Mouse (Mus musculus) liver, postnatal 0 days (tissue): ENCODE measurements around the gene Arhgef19. TPM values are rescaled to one million over a fixed set of nuclear protein-coding genes. Genes with fewer than 3 reads are reported as not detected.

Experiments
- ATAC-seq: fragments of 200-750 bp; cut with Nextera tagmentation; 2 replicates; pipeline ENCODE4 v1.8.0; 2017; ENCODE audit warnings: mild to moderate bottlenecking, moderate library complexity
- DNase-seq: peaks from one replicate; pipeline ENCODE4 v3.0.0-alpha.2; 2016
- H3K27ac ChIP-seq: fragments of 300-500 bp; sonication (generic); 2 replicates; pipeline ENCODE4 v1.5.1; 2014; ENCODE audit warnings: antibody characterized with exemption, moderate library complexity, mild to moderate bottlenecking, low read depth
- H3K27me3 ChIP-seq: fragments of 300-500 bp; sonication (generic); 2 replicates; pipeline ENCODE4 v1.6.1; 2014; ENCODE audit warnings: low read length, control low read depth, mixed read lengths; ENCODE audit not compliant: insufficient read depth
- H3K36me3 ChIP-seq: fragments of 300-500 bp; sonication (generic); replicated peaks from 2 replicates; pipeline ENCODE4 v1.6.1; 2014; ENCODE audit warnings: mild to moderate bottlenecking, control low read depth, low read length, moderate library complexity, mixed read lengths; ENCODE audit not compliant: insufficient read depth
- H3K4me1 ChIP-seq: fragments of 300-500 bp; sonication (generic); 2 replicates; pipeline ENCODE4 v1.6.1; 2014; ENCODE audit warnings: antibody characterized with exemption, mild to moderate bottlenecking, control low read depth; ENCODE audit not compliant: insufficient read depth
- H3K4me2 ChIP-seq: fragments of 300-500 bp; sonication (generic); 2 replicates; pipeline ENCODE4 v1.6.1; 2014; ENCODE audit warnings: low read depth, mild to moderate bottlenecking, low read length, moderate library complexity, mixed read lengths
- H3K4me3 ChIP-seq: fragments of 300-500 bp; sonication (generic); 2 replicates; pipeline ENCODE4 v1.5.1; 2014; ENCODE audit warnings: low read depth, low read length
- H3K9ac ChIP-seq: fragments of 300-500 bp; sonication (generic); replicated peaks from 2 replicates; pipeline ENCODE4 v1.6.1; 2014; ENCODE audit warnings: mild to moderate bottlenecking, moderate library complexity
- H3K9me3 ChIP-seq: fragments of 300-500 bp; sonication (generic); 2 replicates; pipeline ENCODE4 v1.6.1; 2016; ENCODE audit warnings: mild to moderate bottlenecking, control low read depth, low read length, mixed read lengths
- CTCF ChIP-seq: sonication (generic); IDR thresholded peaks from 2 replicates; pipeline ENCODE4 v1.5.1; 2016; ENCODE audit warnings: antibody characterized with exemption, low read depth
- EP300 ChIP-seq: IDR thresholded peaks from 2 replicates; pipeline ENCODE4 v1.6.1; 2016; ENCODE audit warnings: antibody characterized with exemption, low read depth, mild to moderate bottlenecking
- WGBS: fragments of 180-500 bp; shearing (Covaris S2); extraction: QIAGEN DNeasy Blood & Tissue Kit; methylation state at CpG from one replicate; pipeline ENCODE4 v1.1.7; 2014; ENCODE audit not compliant: insufficient replicate concordance; 5-methylcytosine and 5-hydroxymethylcytosine counted together
- polyA plus RNA-seq: library from polyadenylated mRNA; unstranded; fragments of >200 nt; fragmentation: Nextera tagmentation; extraction: Ambion mirVana; gene quantifications from 2 replicates; pipeline ENCODE4 v1.2.1, GENCODE M21; 2015

Gene Arhgef19
- polyA plus RNA-seq, result 3.0 and 4.2 TPM in 2 replicates

DNA sequence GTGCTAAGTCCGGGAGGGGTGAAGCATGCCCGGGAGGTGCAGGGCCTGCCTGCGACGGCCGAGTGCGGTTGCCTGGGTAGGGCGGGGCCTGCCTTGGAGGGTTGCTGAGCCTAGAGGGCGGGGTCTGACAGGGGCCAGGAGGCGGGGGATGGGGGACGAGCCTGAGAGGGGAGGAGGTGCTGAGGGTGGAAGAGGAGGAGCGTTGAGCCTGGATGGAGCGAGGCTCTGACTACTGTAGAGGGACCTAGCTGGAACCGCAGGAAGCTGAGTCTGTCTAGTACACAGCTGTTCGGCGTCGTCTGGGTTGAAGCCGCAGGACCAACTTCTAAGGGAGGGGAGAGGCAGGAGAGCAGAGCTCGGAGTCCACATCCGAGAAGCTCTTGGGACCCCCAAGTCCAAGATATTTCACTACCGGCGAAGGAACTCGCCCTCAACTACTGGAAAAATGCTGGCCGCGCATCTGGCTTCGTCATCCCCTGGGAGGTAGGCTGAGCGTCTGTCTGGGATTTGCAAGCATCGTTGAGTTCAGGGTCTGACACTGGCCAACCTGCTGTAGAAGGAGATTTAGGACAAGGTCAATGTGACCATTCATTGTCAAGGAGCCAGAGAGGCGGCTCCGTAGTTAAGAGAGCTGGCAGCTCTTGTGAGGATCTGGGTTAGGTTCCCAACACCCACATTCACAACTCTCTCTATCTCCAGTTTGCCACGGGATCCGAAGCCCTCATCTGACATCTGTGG, at the start of gene Arhgef19:
TSS of gene Arhgef19 (plus strand) at position 112 of the 738 bp plus-strand sequence.
- TF ChIP-seq CTCF, result no peak
- peak; percentile 92 for ATAC-seq
- Histone ChIP-seq H3K36me3 (no peaks in the 10 kb centered on the region), H3K4me1 (peaks cover 24% of the 10 kb centered on the region), H3K9me3 (no peaks in the 10 kb centered on the region), H3K9ac (peak within 1 kb of the TSS; percentile 38; the same call in 1 of the 2 replicates), H3K4me2 (peak within 1 kb of the TSS; percentile 69), H3K27ac (peak within 1 kb of the TSS; percentile 70), H3K27me3 (peaks cover 55% of the 10 kb centered on the region), H3K4me3 (peak within 1 kb of the TSS; percentile 39)
- DNase-seq, result peak; percentile 88
- WGBS, result 2% methylated on average over 31 of the region's 31 CpGs

DNA sequence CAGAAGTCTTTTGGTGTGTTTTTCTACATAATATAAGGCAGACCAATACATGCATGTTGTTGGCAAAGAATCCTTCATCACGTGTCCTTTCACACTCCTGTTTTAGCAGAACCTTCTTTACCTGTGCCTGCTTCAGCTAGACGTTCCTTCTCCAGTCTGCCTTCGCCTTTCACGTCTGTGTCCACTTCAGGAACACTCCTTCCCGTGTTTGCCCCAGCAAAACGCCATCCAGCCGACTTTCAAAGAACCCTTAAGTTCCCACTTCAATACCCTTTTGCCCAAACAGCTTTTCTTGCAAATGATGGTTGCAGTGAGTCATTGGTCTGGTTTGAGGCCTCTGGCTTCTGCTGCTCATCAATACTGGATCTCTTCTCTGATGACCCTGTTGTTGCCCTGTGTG, 48.0 kb upstream of the Arhgef19 start:
- WGBS, result 88% methylated on average over 7 of the region's 7 CpGs
- Histone ChIP-seq H3K4me2 (no peak overlapping the region), H3K36me3 (peaks cover 36% of the 10 kb centered on the region), H3K4me3 (no peak overlapping the region), H3K9me3 (no peaks in the 10 kb centered on the region), H3K27me3 (no peaks in the 10 kb centered on the region), H3K9ac (no peak overlapping the region), H3K4me1 (peaks cover 13% of the 10 kb centered on the region), H3K27ac (no peak overlapping the region)
- DNase-seq, result no peak
- TF ChIP-seq EP300, result no peak
- TF ChIP-seq CTCF, result no peak
- ATAC-seq, result no peak

DNA sequence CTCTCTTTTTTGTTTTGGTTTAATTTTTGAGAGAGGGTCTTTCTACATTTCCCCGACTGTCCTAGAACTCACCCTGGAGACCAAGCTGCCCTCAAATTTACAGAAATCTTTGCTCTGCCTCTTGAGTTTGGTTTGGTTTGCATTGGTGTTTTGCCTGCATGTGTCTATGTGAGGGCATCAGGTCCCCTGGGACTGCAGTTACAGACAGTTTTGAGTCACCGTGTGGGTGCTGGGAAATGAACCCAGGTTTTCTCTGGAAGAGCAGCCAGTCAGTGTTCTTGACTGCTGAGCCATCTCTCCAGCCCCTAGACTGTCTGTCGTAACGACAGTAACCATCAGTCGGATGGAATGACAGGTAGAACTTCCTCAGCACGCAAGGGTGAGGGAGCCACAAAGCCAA, 44.7 kb upstream of the Arhgef19 start:
- no peak for ATAC-seq
- DNase-seq, result no peak
- H3K4me2 ChIP-seq, result no peak overlapping the region
- no peak overlapping the region for H3K9ac ChIP-seq
- H3K27ac ChIP-seq, result no peak overlapping the region
- no peaks in the 10 kb centered on the region for H3K4me1 ChIP-seq
- TF ChIP-seq EP300 (no peak), CTCF (no peak)
- H3K36me3 ChIP-seq, result peaks cover 68% of the 10 kb centered on the region
- no peak overlapping the region for H3K4me3 ChIP-seq
- no peaks in the 10 kb centered on the region for H3K9me3 ChIP-seq
- 86% methylated on average over 6 of the region's 6 CpGs for whole genome bisulfite sequencing
- H3K27me3 ChIP-seq, result no peaks in the 10 kb centered on the region

DNA sequence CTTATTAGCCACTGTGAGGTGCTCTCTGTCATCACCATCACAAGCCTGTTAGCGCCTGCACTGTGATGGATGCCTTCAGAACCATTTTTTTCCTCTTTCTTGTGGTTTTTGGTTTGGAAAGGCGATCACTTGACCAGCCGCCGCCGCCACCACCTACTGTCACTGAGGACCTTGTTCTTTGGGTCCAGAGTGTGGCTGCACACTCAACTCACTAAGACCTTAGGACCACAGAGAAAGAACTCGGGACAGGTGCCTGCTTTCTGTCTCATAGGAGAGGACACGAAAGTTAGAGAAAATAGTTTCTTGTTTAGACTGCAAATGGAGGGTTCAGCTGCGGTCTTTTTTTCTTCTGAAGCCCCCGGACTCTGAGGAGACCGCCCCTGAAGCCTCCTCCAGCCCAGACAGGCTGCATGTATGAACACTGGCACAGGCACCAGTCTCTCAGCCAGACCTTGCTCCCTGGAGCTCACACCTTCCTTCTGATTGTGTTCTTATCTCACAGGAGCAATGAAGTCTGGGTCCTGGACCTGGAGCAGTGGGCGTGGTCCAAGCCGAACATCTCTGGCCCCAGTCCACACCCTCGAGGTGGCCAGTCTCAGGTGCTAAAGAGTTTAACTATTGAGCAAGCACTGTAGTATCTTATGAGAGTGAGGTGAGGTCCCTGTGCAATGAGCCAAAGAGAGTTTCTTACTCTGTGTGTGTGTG, 42.2 kb upstream of the Arhgef19 start:
- Histone ChIP-seq H3K4me3 (no peak overlapping the region), H3K36me3 (peaks cover 84% of the 10 kb centered on the region), H3K4me1 (no peaks in the 10 kb centered on the region), H3K9ac (no peak overlapping the region), H3K27me3 (no peaks in the 10 kb centered on the region), H3K27ac (no peak overlapping the region), H3K9me3 (no peaks in the 10 kb centered on the region), H3K4me2 (no peak overlapping the region)
- DNase-seq (no peak), ATAC-seq (no peak)
- 88% methylated on average over 13 of the region's 13 CpGs for WGBS
- TF ChIP-seq EP300, result no peak
- no peak for TF ChIP-seq CTCF

GRCm38 (mm10) chr4:141197686-141198035, 41.6 kb upstream of the Arhgef19 start:
- no peak for ATAC-seq
- H3K36me3 ChIP-seq, result peaks cover 88% of the 10 kb centered on the region
- no peaks in the 10 kb centered on the region for H3K27me3 ChIP-seq
- H3K27ac ChIP-seq, result no peak overlapping the region
- H3K4me1 ChIP-seq, result no peaks in the 10 kb centered on the region
- no peak overlapping the region for H3K4me3 ChIP-seq
- H3K4me2 ChIP-seq, result no peak overlapping the region
- H3K9me3 ChIP-seq, result no peaks in the 10 kb centered on the region
- H3K9ac ChIP-seq, result no peak overlapping the region
- 98% methylated on average over 13 of the region's 13 CpGs for WGBS
- TF ChIP-seq CTCF, result no peak; the same call in 1 of the 2 replicates
- no peak for TF ChIP-seq EP300
- DNase-seq, result no peak

- no peak overlapping the region for H3K27ac ChIP-seq
- H3K9me3 ChIP-seq, result no peaks in the 10 kb centered on the region
- WGBS, result 53% methylated on average over 11 of the region's 11 CpGs
- ATAC-seq, result no peak
- H3K27me3 ChIP-seq, result no peaks in the 10 kb centered on the region
- H3K4me3 ChIP-seq, result no peak overlapping the region
- DNase-seq, result no peak
- H3K36me3 ChIP-seq, result peaks cover 69% of the 10 kb centered on the region
- no peak overlapping the region for H3K4me2 ChIP-seq
- no peaks in the 10 kb centered on the region for H3K4me1 ChIP-seq
- TF ChIP-seq CTCF, result 0 out of 2 replicates have a peak, but pooled peaks have one; percentile 7
- TF ChIP-seq EP300, result no peak
- H3K9ac ChIP-seq, result no peak overlapping the region
These were observed 38.4 kb upstream of the Arhgef19 start for GRCm38 (mm10) chr4:141200906-141201305.
